In the genomic region with DNA sequence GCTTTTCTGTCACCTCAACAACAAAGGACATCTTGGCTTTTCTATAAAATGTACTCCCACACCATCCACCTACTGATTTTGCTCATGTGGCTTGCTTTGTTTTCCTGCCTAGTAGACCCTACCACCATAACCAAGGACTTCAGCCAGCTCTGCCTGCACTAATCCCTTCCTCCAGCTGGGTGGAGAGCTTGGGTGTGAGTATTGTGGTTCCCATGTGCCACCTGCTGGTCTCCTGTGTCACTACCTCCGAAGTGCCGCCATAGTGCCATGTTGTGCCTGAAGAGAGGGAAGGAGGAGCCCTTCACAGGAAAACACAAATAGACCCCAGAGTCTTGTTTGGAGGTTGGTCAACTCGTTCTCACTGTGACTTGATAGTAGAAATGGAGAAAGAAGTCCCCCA, we compare ENCODE assay signal across 8 mouse cellular contexts.
DNase-seq lines count a peak whose midpoint lies in the region; ATAC-seq and TF ChIP-seq lines count a peak whose summit lies in the region.

No protein-coding gene starts in this region.

- WGBS in forebrain, embryonic 11.5 days: 6% methylated on average over 3 of the region's 3 CpGs
- WGBS in hindbrain, embryonic 11.5 days: 12% methylated on average over 3 of the region's 3 CpGs

- H3K4me2 ChIP-seq in forebrain, embryonic 11.5 days (ENCODE audit: low read depth, low read length, severe bottlenecking): no peak overlapping the region
- H3K4me2 ChIP-seq in hindbrain, embryonic 11.5 days (replicated peaks; ENCODE audit: low read depth, low read length): no peak overlapping the region

- H3K4me3 ChIP-seq in forebrain, embryonic 11.5 days (ENCODE audit: low read depth, low read length): no peak overlapping the region
- no peak overlapping the region for H3K4me3 ChIP-seq in hindbrain, embryonic 11.5 days (ENCODE audit: low read depth, low read length)
- H3K4me3 ChIP-seq in layer of hippocampus, adult 2 months: no peak overlapping the region

- H3K9ac ChIP-seq in forebrain, embryonic 11.5 days (ENCODE audit: low read length): no peak overlapping the region
- no peak overlapping the region for H3K9ac ChIP-seq in hindbrain, embryonic 11.5 days (ENCODE audit: low read depth, low read length)

- no peaks in the 10 kb centered on the region for H3K27me3 ChIP-seq in forebrain, embryonic 11.5 days (ENCODE audit: control insufficient read depth, insufficient read depth, low read length)
- no peaks in the 10 kb centered on the region for H3K27me3 ChIP-seq in hindbrain, embryonic 11.5 days (ENCODE audit: control insufficient read depth, insufficient read depth, low read length)

- peak; percentile 93 for TF ChIP-seq CTCF in layer of hippocampus, adult 2 months (conservative IDR thresholded peaks at IDR 0.05)

- H3K4me1 ChIP-seq in forebrain, embryonic 11.5 days (replicated peaks; ENCODE audit: control insufficient read depth, insufficient read depth, low read length): no peaks in the 10 kb centered on the region
- H3K4me1 ChIP-seq in hindbrain, embryonic 11.5 days (replicated peaks; ENCODE audit: control insufficient read depth, insufficient read depth, low read length): no peaks in the 10 kb centered on the region

- peak; percentile 60 for DNase-seq in Muller cell, postnatal 12 days (ENCODE audit: inconsistent ontology term)
- peak; percentile 34 for DNase-seq in c-Kit-positive CD71-negative TER-119-negative erythroid progenitor cells, embryonic 14.5 days (ENCODE audit: low read depth)
- peak; percentile 80 for DNase-seq in forebrain, embryonic 11.5 days (ENCODE audit: low spot score)
- DNase-seq in hindbrain, embryonic 11.5 days (ENCODE audit: low spot score): peak; percentile 81
- peak; percentile 71 to 78 for DNase-seq in layer of hippocampus, adult 2 months (ENCODE audit: low spot score in 2 of 2)
- peak; percentile 59 for DNase-seq in lung, postnatal 14 days
- peak; percentile 86 for DNase-seq in retina, embryonic 14.5 days (ENCODE audit: low spot score)

- no peak overlapping the region for H3K27ac ChIP-seq in forebrain, embryonic 11.5 days (ENCODE audit: low read depth, low read length)
- no peak overlapping the region for H3K27ac ChIP-seq in hindbrain, embryonic 11.5 days (ENCODE audit: low read depth, low read length)
- no peak overlapping the region for H3K27ac ChIP-seq in layer of hippocampus, adult 2 months

- ATAC-seq in forebrain, embryonic 11.5 days (replicated peaks; ENCODE audit: low FRiP score): peak; percentile 90
- ATAC-seq in hindbrain, embryonic 11.5 days (ENCODE audit: low FRiP score): peak; percentile 83
- ATAC-seq in erythroid progenitor cell, adult 5-6 weeks (replicated peaks; ENCODE audit: low FRiP score, poor library complexity, severe bottlenecking): no peak

- H3K36me3 ChIP-seq in forebrain, embryonic 11.5 days (ENCODE audit: control insufficient read depth, insufficient read depth, low read length): no peaks in the 10 kb centered on the region
- no peaks in the 10 kb centered on the region for H3K36me3 ChIP-seq in hindbrain, embryonic 11.5 days (ENCODE audit: control insufficient read depth, insufficient read depth, low read length)

- H3K9me3 ChIP-seq in forebrain, embryonic 11.5 days (ENCODE audit: control insufficient read depth, low read length): no peaks in the 10 kb centered on the region
- H3K9me3 ChIP-seq in hindbrain, embryonic 11.5 days (ENCODE audit: control insufficient read depth, low read length): no peaks in the 10 kb centered on the region

Comparison
In these comparisons a context has a peak if more than half of its experiments do, and no peak if none do; other contexts are left out.
1. DNase-seq: peak in every context shown above with its lines; median percentile 86 in retina, embryonic 14.5 days; 81 in hindbrain, embryonic 11.5 days; 80 in forebrain, embryonic 11.5 days; 74 in layer of hippocampus, adult 2 months; 60 in Muller cell, postnatal 12 days; 59 in lung, postnatal 14 days; 34 in c-Kit-positive CD71-negative TER-119-negative erythroid progenitor cells, embryonic 14.5 days.